Mouse (Mus musculus) MEL-GATA-1-ER (cell line): Measurements from ENCODE around the gene Olfr429.
"Not testable (repeated sequence)": the region's sequence is repeated elsewhere in the genome, so short reads cannot be mapped to it uniquely, and the experiment has no call there.

Source experiments
- DNase-seq: peaks from one replicate; pipeline ENCODE4 v3.0.0-alpha.2; 2012; ENCODE audit warnings: low read depth; ENCODE audit errors: extremely low read depth

Olfr429 gene

DNA sequence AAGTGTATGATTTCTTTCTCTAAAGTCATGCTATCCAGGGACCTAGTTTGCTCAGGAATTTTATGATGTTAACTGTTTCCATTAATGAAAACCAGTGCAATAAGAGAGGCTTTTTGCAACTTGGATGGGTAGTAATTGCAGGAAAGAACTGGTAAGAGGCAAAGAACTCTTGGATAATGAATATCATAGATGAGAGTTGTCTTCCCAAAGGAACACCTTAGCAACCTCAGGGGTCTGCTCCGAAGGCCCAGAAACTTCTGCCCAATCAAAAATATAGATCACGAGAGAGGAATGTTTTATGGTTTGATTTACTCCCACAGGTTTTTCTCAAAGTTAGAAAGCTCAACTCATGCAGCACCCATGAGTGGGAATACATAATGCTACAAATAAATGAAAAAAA lies at the start of gene Olfr429:
Olfr429 (plus strand) TSS at position 301 of the 400 bp plus-strand sequence.
- no peak for DNase-seq

DNA sequence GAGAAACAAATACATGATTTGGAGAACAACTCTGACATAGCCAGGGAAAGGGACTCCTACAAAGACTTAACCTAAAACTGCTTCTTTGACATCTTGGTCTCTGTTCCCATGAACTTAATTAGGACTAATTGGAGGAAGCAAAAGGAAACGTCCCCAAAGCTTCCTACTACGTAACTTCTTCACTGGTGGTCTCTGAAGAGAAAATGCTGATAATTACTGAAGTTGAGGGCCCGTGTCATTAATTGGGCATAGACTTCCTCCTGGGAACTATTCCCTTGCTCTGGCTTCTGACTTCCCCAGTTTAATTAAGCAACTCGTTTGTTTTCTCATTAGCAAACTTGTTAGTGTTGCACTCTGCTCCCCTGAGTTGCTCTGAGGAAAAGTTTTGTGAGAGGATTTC lies 48.3 kb upstream of the Olfr429 start:
- DNase-seq: no peak

DNA sequence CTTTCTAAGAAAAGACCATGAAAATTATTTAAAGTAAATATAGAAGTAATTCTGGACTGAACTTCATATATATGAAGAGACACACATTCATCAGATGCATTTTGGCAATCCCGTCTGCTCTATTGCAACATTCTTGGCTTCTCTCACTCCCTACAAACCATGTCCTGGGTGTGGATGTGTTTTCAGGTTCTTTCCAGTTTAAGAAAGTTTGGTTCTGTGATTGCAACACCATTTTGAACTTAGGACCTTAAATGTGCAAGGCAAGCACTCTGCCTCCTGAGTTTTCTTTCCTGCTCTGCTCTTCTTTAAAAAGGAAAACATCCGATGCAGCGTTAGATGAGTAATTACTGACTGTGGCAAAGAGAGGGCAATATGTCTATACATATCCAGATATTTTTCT lies 45.7 kb upstream of the Olfr429 start:
- DNase-seq: no peak

DNA sequence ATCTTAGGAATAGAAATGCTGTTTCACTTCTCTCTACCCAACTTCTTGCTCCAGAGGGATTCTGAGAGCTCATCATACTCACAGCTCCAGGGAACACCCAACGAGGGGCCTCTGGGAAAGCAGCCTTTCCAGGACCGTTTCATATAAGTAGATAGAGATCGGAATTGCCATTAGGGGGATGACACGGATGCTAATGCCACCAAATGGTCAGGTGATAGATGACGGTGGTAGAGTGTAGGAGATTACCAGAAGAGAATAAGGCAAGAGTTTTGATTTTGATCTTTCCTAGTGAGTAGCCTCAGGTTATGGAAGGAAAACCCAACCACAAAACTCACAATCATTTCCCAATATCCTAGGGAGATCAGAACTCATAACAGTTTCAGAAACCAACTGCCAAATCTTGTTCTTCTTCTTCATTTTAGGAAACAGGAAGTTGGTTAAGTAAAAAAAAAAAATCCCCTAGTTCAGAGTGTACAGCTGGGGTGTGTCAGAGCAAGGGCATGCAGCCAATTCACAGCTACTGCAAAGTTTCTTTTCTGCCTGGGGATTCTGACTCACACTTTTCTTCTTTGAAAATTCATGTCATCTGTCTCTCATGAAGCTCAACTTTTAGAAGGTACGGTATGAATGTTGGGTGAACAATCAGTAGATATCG lies 43.5 kb upstream of the Olfr429 start, which contains the start of gene Olfr433:
Olfr433 (plus strand) TSS at position 183 of the 655 bp plus-strand sequence.
- peak; percentile 29 for DNase-seq

DNA sequence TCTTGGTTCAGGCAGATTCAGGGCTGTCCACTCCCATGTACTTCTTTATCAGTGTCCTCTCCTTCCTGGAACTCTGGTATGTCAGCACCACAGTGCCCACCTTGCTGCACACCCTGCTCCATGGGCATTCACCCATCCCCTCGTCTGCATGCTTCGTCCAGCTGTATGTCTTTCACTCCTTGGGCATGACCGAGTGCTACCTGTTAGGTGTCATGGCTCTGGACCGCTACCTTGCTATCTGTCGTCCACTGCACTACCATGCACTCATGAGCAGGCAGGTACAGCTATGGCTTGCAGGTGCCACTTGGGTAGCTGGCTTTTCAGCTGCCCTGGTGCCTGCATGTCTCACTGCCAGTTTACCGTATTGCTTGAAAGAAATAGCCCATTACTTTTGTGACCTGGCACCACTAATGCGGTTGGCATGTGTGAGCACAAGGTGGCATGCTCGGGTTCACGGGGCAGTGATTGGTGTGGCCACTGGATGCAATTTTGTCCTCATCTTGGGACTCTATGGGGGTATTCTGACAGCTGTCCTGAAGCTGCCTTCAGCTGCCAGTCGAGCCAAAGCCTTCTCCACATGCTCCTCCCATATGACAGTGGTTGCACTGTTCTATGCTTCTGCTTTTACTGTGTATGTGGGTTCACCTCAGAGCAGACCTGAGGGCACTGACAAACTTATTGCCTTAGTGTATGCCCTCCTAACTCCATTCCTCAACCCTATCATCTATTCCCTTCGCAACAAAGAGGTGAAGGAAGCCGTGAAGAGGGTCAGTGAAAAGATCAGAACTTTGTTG lies 41.8 kb upstream of the Olfr429 start:
- not testable (repeated sequence) for DNase-seq

DNA sequence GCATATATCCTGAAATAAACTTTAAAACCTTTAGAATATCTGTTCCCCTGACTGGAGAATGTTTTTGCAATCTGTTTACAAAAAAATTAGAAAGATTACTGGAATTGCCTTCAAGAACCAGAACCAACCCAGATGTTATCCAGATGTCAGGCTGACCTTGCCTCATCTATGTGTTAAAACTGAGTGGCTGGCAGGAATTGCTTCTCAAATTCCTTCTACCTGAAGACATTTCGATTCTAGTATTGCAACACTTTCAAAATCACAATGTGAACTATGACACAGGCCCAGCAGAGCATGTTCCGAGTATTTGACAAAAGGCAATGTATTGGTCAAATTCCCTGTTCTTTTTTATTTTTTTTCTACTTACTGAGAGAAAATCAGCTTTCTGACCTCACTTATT lies 39.7 kb upstream of the Olfr429 start:
- no peak for DNase-seq

DNA sequence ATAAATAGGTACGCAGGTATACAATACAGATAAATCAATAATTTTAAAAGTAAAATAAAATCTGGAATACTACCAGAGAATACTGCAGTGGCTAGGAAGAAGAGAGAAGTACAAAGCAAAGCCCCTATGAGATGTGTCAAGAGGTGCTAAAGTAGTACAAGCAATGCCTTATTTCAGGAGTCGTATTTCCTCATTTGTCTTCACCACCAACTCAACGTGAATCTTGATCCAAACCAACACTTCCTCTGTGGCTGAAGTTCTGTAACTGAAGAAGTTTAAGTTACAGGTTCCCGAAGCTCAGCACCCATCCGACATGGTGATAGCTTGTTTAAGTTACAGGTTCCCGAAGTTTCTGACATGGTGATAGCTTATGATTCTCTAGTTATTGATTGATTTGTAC lies 35.9 kb upstream of the Olfr429 start:
- not testable (repeated sequence) for DNase-seq

DNA sequence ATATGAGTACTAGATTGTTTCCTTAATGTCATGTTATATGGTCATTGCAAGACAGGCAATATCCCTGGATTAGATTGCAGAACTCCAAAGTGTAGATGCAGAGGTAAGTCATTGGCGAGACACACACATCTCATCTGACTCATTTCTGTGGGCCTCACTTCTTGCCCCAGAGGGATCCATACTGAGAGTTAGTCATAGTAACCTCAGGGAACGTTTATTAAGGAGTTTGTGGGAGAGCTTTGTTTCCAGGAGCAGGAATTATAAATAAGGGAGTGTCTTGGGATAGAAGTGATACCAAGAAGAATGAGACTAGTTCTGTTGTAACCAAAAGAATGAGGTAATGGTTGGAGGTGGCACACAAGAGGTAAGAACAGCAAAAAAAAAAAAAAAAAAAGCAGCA lies 35.2 kb upstream of the Olfr429 start, which contains the start of gene Olfr432:
Olfr432 (plus strand) TSS at position 313 of the 400 bp plus-strand sequence.
- DNase-seq: no peak

DNA sequence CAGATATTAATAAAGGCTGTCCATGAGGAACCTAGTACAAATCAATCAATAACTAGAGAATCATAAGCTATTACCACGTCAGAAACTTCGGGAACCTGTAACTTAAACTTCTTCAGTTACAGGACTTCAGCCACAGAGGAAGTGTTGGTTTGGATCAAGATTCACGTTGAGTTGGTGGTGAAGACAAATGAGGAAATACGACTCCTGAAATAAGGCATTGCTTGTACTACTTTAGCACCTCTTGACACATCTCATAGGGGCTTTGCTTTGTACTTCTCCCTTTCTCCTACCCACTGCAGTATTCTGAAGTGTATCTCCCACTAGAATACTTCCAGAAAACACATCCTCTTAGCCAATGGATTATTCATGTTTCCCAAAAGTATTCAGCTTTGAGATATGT lies 34.8 kb upstream of the Olfr429 start:
- not testable (repeated sequence) for DNase-seq

DNA sequence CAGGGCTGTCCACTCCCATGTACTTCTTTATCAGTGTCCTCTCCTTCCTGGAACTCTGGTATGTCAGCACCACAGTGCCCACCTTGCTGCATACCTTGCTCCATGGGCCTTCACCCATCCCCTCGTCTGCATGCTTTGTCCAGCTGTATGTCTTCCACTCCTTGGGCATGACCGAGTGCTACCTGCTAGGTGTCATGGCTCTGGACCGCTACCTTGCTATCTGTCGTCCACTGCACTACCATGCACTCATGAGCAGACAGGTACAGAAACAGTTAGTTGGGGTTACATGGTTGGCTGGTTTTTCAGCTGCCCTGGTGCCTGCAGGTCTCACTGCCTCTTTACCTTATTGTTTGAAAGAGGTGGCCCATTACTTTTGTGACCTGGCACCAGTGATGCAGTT lies 33.6 kb upstream of the Olfr429 start:
- no peak for DNase-seq

DNA sequence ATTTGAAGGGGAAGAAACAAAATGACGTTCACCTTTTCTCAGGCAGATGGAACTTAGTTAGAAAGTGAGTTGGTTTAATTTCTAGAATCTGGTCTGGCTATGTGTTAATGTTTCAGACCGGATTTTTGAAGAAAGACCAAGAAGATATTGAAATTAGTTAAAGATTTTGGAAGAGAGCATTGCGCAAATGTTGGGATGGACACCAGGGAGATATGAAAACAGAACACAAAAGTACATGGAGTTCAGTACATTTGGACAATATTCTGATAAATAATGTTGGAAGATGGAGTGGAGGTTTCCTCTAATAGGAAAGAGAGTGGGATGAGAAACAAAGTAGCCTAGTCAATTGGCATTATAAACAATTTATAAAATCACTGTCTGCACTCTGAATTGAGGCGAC lies 32.6 kb upstream of the Olfr429 start:
- no peak for DNase-seq

DNA sequence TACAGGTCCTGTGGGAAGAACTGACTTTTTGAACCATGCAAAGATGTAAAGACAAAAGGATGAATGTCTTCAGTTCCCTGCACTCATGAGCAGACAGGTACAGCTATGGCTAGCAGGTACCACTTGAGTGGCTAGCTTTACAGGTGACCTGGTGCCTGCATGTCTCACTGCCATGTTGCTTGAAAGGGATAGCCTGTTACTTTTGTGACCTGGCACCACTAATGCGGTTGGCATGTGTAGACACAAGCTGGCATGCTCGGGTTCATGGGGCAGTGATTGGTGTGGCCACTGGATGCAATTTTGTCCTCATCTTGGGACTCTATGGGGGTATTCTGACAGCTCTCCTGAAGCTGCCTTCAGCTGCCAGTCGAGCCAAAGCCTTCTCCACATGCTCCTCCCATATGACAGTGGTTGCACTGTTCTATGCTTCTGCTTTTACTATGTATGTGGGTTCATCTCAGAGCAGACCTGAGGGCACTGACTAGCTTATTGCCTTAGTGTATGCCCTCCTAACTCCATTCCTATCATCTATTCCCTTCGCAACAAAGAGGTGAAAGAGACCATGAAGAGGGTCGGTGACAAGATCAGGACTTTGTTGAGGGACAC lies 32.1 kb upstream of the Olfr429 start:
- no peak for DNase-seq

DNA sequence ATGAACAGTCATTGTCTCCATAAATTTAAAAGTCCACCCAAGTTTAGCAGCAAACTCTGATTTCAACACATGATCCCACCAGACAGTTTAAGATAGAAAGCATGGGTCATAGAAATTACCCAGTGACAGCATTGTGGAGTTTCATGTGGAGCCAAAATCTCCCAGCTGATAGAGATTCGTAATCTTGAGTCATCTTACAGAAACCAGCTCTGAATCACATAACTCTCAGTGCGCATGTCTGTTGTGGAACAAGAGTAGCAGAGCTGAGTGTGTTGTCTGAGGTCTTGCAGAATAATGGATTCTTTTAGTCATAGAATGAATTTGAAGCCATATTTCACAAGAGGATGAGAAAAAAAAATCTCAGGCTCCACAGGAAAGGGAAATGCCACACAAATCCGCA lies 31.1 kb upstream of the Olfr429 start:
- DNase-seq: no peak

DNA sequence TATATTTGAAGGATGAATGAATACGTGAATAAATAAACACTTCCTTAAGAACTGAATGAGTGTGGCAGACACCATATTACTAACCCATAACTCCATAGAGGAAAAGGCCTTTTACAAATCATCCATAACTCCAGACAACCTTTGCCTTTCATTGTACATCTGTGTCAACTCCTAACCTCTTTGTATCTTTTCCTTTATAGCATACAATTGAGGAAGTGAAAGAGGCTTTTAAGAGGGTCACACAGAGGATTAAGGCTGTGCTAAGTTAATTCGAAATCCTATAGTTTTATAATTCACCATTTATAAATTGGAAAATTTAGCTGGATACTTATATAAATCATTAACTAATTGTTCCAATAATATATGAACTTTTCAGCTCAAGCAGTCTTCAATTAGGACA lies 28.9 kb upstream of the Olfr429 start:
- no peak for DNase-seq

DNA sequence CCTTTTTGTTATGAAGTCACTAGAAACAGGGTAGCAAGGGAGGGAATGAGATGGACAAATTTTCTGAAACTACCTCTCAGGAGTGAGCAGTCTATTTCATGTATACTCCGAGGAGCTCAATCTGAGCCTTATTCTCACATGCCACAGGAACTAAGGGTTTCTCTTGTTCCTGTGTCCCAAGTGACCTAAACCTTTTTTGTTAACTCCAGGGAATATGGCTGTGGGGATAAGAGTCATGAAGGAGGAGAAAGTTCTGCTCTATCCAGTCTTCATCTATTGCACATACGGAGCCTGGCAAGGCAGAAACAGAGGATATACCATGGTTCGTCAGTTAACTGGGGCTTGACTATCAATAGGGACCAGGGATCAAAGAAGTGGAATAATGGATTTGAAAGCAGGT lies 17.8 kb upstream of the Olfr429 start, which contains the start of gene Olfr430:
Olfr430 (plus strand) TSS at position 301 of the 400 bp plus-strand sequence.
- DNase-seq: no peak

DNA sequence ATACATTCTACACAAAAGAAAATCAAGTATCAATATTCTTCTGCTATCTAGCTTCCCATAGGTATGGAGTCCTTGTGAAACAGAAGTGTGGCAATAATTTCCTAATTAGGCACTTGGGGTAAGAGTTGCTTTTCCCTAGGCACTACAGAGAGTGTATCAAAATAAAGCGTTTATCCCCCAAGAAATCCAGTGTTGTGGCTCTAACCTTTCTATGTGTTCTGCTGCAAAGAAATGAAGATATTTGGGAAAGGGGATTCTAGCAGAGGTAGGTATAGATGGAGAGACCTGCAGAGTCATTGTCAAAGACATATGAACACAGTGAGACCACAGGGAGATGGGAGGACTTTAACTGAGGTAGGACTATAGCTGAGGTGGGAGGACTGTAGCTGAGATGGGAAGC lies 12.5 kb downstream of the Olfr429 start, which contains the start of gene Olfr427:
Olfr427 (plus strand) TSS at position 301 of the 400 bp plus-strand sequence.
- DNase-seq: no peak

DNA sequence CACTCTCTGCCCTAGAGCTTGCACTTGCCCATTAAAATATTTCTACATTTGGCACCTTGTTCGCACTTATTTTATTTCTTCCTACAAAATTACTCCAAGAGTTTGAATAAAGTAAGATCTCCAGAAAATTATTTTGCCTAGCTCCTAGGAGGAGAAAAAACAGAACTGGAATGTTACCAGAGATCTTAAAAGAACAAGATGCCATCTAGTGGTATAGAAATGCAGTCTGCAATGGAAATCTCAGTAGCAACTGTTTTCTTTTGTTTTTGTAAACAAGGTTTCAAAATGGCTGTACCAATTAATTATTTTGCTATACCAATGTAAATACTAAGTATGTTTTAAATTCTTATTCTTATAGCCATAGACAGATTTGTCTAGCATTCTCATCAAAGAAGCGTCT lies 19.6 kb downstream of the Olfr429 start:
- DNase-seq: peak; percentile 1

DNA sequence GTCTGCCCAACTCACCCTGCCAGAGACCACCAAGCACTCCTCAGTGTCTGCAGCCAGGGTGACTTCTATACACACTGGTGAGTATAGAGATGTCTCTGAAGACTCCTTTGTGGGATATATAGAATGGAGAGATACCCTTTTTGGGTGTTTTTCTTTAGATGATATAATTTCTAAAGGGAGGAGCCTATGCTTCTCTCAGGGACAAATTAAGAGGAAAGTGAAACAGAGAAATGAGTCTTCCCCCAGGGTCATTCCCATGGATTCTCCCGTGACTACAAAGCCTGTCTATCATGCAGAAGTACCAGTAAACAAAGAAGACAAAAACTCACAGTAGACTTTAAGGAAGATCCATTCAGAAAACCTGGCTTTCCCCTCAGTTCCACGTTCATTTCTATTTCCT lies 36.9 kb downstream of the Olfr429 start, which contains the start of gene Olfr231:
Olfr231 (minus strand) TSS at position 101 of the 400 bp plus-strand sequence.
- DNase-seq: no peak

DNA sequence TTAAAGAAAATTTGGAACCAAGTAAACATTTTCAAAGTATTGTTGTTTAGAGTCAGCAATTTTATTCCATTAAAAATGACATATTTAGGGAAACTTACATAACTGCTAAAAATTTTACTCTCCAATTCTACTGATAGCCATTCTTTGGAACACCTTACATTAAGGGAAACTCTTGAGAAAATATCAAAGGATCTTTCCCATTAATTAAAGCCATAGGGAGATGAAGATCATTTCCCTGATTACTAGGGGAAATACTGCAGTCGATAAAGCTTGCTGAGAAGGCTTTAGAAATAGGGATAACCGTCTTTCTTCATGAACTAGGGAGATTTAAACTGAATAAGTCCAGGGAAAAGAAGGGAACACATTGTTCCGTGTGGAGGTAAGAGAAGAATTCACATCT lies 47.1 kb downstream of the Olfr429 start, which contains the start of gene Olfr424:
Olfr424 (plus strand) TSS at position 301 of the 400 bp plus-strand sequence.
- DNase-seq: no peak

DNA sequence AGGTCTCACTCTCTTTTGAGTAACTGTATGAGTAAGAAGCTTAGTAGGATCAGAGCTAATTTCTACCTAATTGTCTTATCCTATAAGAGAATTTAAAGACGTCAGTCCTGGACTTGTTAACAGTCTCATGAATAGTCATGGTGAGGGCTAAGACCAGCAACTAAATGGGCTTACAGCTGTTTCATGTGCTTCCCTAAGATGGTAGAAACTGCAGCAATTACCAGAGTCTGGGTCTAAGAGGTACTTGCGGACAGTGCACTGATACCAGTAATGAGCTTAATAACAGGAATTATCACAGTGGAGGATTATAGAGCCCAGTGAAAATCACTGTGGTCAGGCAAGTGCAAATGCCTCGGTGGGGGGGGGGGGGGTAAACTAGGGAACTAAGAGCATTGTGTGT lies 47.9 kb downstream of the Olfr429 start:
- no peak for DNase-seq
